Mouse (Mus musculus) neural tube, embryonic 14.5 days (tissue): ENCODE results near the gene Car4. TPM values are rescaled to one million over a fixed set of nuclear protein-coding genes. Genes with fewer than 3 reads are reported as not detected.

Experiments used
- ATAC-seq: fragments of 200-750 bp; cut with Nextera tagmentation; 2 replicates; pipeline ENCODE4 v1.8.0; 2017; ENCODE audit warnings: low read depth, mild to moderate bottlenecking, moderate TSS enrichment, moderate library complexity
- H3K27ac ChIP-seq: fragments of 300-500 bp; sonication (generic); 2 replicates; pipeline ENCODE4 v1.5.1; 2014; ENCODE audit warnings: low read depth, mild to moderate bottlenecking, control low read depth, low read length, moderate library complexity, mixed read lengths
- H3K27me3 ChIP-seq: fragments of 300-500 bp; sonication (generic); 2 replicates; pipeline ENCODE4 v1.6.1; 2014; ENCODE audit warnings: low read length; ENCODE audit not compliant: control insufficient read depth, insufficient read depth
- H3K36me3 ChIP-seq: fragments of 300-500 bp; sonication (generic); 2 replicates; pipeline ENCODE4 v1.6.1; 2014; ENCODE audit warnings: low read length, mixed read lengths; ENCODE audit not compliant: control insufficient read depth, insufficient read depth
- H3K4me1 ChIP-seq: fragments of 300-500 bp; sonication (generic); 2 replicates; pipeline ENCODE4 v1.6.1; 2014; ENCODE audit warnings: low read length; ENCODE audit not compliant: control insufficient read depth, insufficient read depth
- H3K4me2 ChIP-seq: fragments of 300-500 bp; sonication (generic); 2 replicates; pipeline ENCODE4 v1.6.1; 2014; ENCODE audit warnings: mild to moderate bottlenecking, low read depth, low read length, control low read depth
- H3K4me3 ChIP-seq: fragments of 300-500 bp; sonication (generic); 2 replicates; pipeline ENCODE4 v1.5.1; 2014; ENCODE audit warnings: low read depth, low read length, control low read depth, mixed read lengths
- H3K9ac ChIP-seq: fragments of 300-500 bp; sonication (generic); replicated peaks from 2 replicates; pipeline ENCODE4 v1.6.1; 2014; ENCODE audit warnings: low read depth, mild to moderate bottlenecking, control low read depth, low read length, mixed read lengths
- H3K9me3 ChIP-seq: fragments of 300-500 bp; sonication (generic); 2 replicates; pipeline ENCODE4 v1.6.1; 2016; ENCODE audit warnings: low read length; ENCODE audit not compliant: control insufficient read depth
- WGBS: fragments of 180-500 bp; shearing (Covaris S2); extraction: QIAGEN DNeasy Blood & Tissue Kit; methylation state at CpG from one replicate; pipeline ENCODE4 v1.1.7; 2014; 5-methylcytosine and 5-hydroxymethylcytosine counted together
- polyA plus RNA-seq: library from polyadenylated mRNA; unstranded; fragments of >200 nt; fragmentation: Nextera tagmentation; extraction: Ambion mirVana; gene quantifications from 2 replicates; pipeline ENCODE4 v1.2.1, GENCODE M21; 2014

The Car4 gene
- polyA plus RNA-seq, 1 experiment from 2014 or later: 3.8 TPM

DNA sequence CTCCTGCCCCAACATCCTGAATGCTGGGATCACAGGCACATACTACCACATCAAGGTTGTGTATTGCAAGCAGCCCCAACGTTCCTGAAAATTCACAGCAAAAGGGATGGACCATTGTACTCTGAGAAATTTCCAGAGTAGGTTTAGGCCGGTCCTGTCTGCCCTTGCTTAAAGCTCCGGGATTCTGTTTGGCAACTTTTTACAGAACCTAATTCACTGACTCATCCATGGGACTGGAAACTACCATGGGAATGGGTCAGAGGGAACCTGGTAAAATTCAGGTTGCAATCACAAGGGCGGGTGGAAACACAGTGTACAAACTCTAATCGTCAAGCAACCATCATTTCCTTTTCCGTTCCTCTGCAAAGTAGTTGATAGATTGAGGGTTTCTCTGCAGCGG is 37.6 kb upstream of the Car4 start:
- H3K36me3 ChIP-seq: no peaks in the 10 kb centered on the region
- ATAC-seq: no peak
- WGBS: 76% methylated on average over 7 of the region's 7 CpGs
- H3K9me3 ChIP-seq: no peaks in the 10 kb centered on the region
- no peak overlapping the region for H3K27ac ChIP-seq
- H3K4me1 ChIP-seq: peaks cover 4% of the 10 kb centered on the region; the same call in 1 of the 2 replicates
- H3K27me3 ChIP-seq: no peaks in the 10 kb centered on the region
- H3K4me2 ChIP-seq: no peak overlapping the region
- H3K9ac ChIP-seq: no peak overlapping the region
- no peak overlapping the region for H3K4me3 ChIP-seq

DNA sequence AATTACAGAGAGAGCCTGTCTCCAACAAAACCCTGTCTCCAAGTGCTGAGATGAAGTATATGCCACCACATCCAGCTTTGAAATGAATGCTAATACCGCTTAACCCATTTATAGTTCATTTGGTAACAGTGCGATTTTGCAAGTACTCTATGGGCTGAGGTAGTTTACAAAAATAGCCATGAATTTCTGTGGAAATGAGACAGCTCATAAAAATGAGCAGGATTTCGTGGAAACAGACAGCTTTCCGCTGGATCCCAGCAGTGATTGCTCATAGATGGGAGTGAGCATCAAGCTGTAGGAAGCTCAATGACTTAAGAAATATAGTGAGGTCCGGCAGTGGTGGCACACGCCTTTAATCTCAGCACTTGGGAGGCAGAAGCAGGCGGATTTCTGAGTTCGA is 36.6 kb upstream of the Car4 start:
- no peak for ATAC-seq
- Histone ChIP-seq H3K36me3 (no peaks in the 10 kb centered on the region), H3K27me3 (no peaks in the 10 kb centered on the region), H3K4me1 (no peaks in the 10 kb centered on the region), H3K27ac (no peak overlapping the region), H3K9ac (no peak overlapping the region), H3K4me2 (no peak overlapping the region), H3K9me3 (no peaks in the 10 kb centered on the region), H3K4me3 (no peak overlapping the region)
- WGBS: 87% methylated on average over 8 of the region's 8 CpGs

DNA sequence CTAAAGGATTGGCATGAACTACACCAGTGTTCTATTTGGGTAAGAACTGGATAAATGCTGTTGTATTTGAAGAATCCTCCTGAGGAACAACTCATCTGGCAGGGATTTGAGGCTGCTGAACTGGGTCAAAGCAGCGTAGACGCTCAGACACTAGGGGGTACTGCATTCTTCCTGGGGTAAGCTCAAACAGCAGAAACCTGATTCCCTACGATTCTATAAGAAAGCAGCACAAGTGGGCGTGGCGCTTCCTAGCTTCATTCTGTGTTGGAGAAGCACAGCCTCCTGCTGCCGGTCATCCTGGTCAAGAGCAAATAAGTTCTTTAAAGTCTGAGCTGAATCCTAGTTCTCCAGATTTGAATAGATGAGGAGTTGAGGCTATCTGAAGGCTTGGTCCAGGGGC is 25.3 kb upstream of the Car4 start:
- ATAC-seq: no peak
- H3K4me2 ChIP-seq: no peak overlapping the region
- H3K27me3 ChIP-seq: no peaks in the 10 kb centered on the region
- H3K9ac ChIP-seq: no peak overlapping the region
- H3K9me3 ChIP-seq: no peaks in the 10 kb centered on the region
- no peak overlapping the region for H3K27ac ChIP-seq
- H3K36me3 ChIP-seq: no peaks in the 10 kb centered on the region
- no peaks in the 10 kb centered on the region for H3K4me1 ChIP-seq
- no peak overlapping the region for H3K4me3 ChIP-seq
- WGBS: 23% methylated on average over 6 of the region's 6 CpGs

DNA sequence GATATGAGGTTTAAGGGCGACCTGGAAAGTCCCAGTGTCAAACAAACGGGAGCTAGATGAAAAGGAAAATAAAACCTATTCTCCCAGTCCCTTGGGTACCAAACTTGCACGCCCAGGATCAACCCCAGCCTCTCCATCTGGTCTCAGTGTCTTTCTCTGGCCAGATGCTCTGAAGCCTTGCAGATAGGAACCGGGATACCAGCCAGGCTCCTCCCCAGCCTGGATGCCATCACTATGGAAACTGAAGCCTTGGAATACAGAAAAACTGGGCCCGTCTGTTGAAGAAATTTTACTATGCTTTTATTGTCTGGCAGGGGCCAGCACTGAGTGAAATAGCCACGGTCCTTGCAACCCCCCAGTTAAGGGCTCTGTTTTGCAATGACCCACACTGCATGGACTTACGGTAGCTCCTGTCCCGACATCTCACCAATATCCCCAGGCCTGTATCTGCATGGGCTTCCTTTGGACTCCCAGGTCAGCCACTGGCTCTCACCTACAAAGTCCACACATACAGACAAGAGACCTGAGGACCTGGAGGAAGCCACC is 18.0 kb upstream of the Car4 start:
- Histone ChIP-seq H3K36me3 (no peaks in the 10 kb centered on the region), H3K4me3 (no peak overlapping the region), H3K9ac (no peak overlapping the region), H3K4me1 (peaks cover 4% of the 10 kb centered on the region; the same call in 1 of the 2 replicates), H3K27me3 (no peaks in the 10 kb centered on the region), H3K4me2 (no peak overlapping the region), H3K9me3 (no peaks in the 10 kb centered on the region), H3K27ac (no peak overlapping the region)
- 37% methylated on average over 8 of the region's 8 CpGs for WGBS
- ATAC-seq: no peak

DNA sequence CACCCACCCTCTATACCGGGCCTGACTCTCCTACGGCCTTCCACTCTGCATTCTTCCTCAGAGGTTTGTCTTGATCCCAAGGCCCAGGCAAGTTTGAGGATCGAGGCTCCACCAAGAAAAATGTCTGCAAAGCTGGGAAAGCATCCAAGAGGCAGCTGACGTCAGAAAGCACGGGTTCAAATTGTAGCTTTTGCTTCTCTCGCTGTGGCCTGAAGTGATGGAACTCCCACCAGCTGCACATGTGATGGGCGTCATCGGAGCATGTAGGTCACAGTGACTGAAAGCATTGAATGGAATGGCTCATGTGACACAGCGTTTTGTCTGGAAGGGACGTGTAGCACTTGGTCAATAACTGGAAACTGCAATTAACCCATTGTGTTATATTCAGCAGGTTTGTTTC is 17.4 kb upstream of the Car4 start:
- ATAC-seq: no peak
- no peaks in the 10 kb centered on the region for H3K9me3 ChIP-seq
- H3K9ac ChIP-seq: no peak overlapping the region
- no peak overlapping the region for H3K4me3 ChIP-seq
- WGBS: 68% methylated on average over 10 of the region's 10 CpGs
- H3K27ac ChIP-seq: no peak overlapping the region
- H3K27me3 ChIP-seq: no peaks in the 10 kb centered on the region
- no peak overlapping the region for H3K4me2 ChIP-seq
- no peaks in the 10 kb centered on the region for H3K36me3 ChIP-seq
- H3K4me1 ChIP-seq: peaks cover 4% of the 10 kb centered on the region; the same call in 1 of the 2 replicates

DNA sequence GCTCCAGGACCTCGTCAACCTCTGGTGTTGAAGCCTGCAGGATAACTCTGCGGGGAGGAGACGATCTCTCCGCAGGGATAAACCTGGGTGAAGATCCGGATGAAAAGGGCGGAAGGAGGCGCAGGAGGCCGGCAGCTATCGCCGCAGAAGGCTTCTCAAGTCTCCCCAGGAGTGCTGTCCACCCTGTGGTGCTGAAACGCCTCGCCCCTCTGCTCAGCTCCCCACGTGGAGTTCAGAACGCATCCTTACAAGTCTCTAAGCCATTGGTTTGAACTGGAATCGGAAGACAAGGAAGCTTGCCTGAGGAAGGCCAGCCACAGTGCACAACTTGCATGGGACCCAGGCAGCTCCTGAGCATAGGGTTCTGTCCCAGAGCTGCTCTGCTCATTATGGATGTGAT is 13.6 kb upstream of the Car4 start:
- Histone ChIP-seq H3K4me1 (peaks cover 4% of the 10 kb centered on the region; the same call in 1 of the 2 replicates), H3K27me3 (no peaks in the 10 kb centered on the region), H3K4me3 (no peak overlapping the region), H3K9me3 (no peaks in the 10 kb centered on the region), H3K27ac (no peak overlapping the region), H3K4me2 (peak overlapping the region; percentile 26; the same call in 1 of the 2 replicates), H3K36me3 (no peaks in the 10 kb centered on the region), H3K9ac (no peak overlapping the region; the same call in 1 of the 2 replicates)
- WGBS: 2% methylated on average over 15 of the region's 15 CpGs
- ATAC-seq: no peak

DNA sequence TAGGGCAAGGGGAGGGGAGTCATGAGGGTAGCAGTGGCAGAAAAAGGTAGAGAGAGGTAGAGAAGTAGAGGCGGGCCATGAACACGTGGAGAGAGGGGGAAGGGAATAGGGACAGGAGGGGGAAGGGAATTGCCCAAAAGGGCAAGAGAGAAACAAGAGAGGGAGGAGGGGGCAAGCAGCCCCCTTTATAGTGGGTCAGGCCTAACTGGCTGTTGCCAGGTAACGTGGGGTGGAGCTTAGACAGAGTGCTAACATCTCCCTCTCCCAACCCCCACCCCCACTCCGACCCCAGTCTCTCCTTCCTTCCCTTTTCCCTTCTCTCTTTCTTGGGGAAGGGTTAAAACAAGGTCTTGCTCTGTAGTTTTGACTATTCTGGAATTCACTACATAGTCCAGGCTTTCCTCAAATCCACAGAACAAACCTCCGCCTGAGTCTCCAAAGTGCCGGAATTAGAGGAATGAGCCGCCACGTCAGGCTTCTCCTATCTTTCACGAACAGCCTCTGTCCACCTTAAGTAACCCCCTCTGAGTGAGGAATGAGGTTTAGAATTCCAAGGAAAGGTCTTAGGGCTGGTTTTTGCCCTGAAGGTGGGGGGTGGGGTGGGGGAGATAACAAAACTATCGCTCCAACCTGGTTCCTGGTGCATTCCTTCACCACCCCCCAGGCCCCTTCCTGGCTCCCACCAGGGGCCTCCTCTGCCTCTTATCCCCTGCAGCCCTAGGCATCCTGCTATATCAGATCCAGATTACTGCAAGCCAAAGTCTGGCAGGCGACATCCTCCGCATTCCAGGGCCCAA is 12.7 kb upstream of the Car4 start:
- Histone ChIP-seq H3K9ac (no peak overlapping the region), H3K4me3 (no peak overlapping the region), H3K4me2 (no peak overlapping the region), H3K4me1 (peaks cover 4% of the 10 kb centered on the region; the same call in 1 of the 2 replicates), H3K36me3 (no peaks in the 10 kb centered on the region), H3K27me3 (no peaks in the 10 kb centered on the region), H3K9me3 (no peaks in the 10 kb centered on the region), H3K27ac (no peak overlapping the region)
- WGBS: 8% methylated on average over 12 of the region's 12 CpGs
- no peak for ATAC-seq

DNA sequence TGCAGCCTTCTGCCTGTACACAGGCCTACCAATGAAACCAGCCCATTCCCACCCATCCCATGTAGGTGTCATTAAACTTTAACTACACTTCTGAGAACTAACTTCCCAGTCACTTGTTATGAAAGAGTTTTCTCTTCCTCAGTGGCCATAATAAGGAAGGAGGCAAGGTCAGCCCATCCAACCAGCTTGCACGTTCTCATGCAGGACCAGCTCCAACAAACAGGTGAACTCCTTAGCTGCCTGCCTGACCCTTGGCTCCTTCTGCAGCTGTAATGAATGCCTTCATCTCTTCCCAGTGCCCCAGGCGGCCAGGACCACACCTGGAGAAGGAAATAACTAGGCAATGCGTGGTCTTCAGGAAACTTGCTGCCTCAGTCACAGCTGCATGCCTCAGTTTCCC is 11.7 kb upstream of the Car4 start:
- no peaks in the 10 kb centered on the region for H3K36me3 ChIP-seq
- 78% methylated on average over 3 of the region's 3 CpGs for WGBS
- ATAC-seq: no peak
- no peak overlapping the region for H3K27ac ChIP-seq
- no peak overlapping the region for H3K9ac ChIP-seq
- H3K27me3 ChIP-seq: no peaks in the 10 kb centered on the region
- H3K4me3 ChIP-seq: no peak overlapping the region
- peaks cover 4% of the 10 kb centered on the region; the same call in 1 of the 2 replicates for H3K4me1 ChIP-seq
- no peak overlapping the region for H3K4me2 ChIP-seq
- H3K9me3 ChIP-seq: no peaks in the 10 kb centered on the region

DNA sequence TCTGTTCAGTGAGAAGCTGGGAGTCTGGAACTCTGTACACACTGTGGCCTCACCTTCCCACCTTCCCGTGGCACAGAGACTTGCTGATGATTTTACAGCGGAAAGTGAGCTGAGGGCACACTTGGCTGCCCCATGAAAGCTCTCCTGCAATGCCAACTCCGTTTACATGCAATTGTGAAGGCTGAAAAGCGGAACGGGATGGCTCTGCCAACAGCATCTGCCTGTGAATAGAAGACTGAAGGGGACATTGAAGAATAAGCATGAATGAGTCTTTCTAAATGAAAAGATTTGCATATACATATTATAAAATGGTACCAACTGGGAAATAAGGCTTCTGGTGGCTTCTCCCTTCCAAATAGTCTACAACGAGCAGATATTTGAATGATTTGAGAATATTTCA is 10.4 kb upstream of the Car4 start:
- Histone ChIP-seq H3K9me3 (no peaks in the 10 kb centered on the region), H3K9ac (no peak overlapping the region), H3K4me1 (peaks cover 4% of the 10 kb centered on the region; the same call in 1 of the 2 replicates), H3K27ac (no peak overlapping the region), H3K27me3 (no peaks in the 10 kb centered on the region), H3K4me3 (no peak overlapping the region), H3K4me2 (no peak overlapping the region), H3K36me3 (no peaks in the 10 kb centered on the region)
- ATAC-seq: no peak
- 47% methylated on average over 6 of the region's 6 CpGs for WGBS
